Mouse (Mus musculus): Measurements from ENCODE around the gene Gpbp1. TPM values are rescaled to one million over a fixed set of nuclear protein-coding genes. Genes with fewer than 3 reads are reported as not detected.

The Gpbp1 gene
- polyA plus RNA-seq, 1 experiment from 2014 or later: 85.4 TPM

DNA sequence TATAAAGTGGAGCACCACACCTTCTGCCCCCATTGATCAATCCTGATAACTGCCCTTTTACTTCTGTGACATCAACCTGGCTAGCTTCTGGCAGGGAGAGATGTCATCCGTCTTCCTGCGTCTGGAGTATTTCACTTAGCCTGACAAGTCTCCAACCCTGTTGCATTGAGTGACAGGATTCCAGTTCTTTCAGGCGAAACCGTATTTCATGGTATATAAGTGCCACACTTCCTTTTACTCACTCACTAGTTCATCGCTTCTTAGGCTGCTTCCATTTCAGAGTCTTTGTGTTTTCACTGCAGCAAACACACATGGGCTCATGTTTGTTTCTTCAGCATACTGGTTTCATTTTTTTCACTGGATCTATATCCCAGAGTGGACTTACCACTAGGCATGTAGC lies 19.5 kb upstream of the Gpbp1 start:
- no peaks in the 10 kb centered on the region for H3K36me3 ChIP-seq

GRCm38 (mm10) chr13:111508645-111509044 lies 18.7 kb upstream of the Gpbp1 start:
- 0 out of 2 replicates have a peak, but pooled peaks cover 4% of the 10 kb centered on the region for H3K4me1 ChIP-seq
- H3K4me2 ChIP-seq: no peak overlapping the region
- 71% methylated on average over 6 of the region's 6 CpGs for WGBS
- ATAC-seq (ENCODE audit: borderline replicate concordance, extremely low read depth, low FRiP score, low TSS enrichment): no peak
- no peak overlapping the region for H3K4me3 ChIP-seq
- no peak overlapping the region for H3K27ac ChIP-seq
- no peaks in the 10 kb centered on the region for H3K9me3 ChIP-seq
- no peaks in the 10 kb centered on the region for H3K36me3 ChIP-seq
- H3K27me3 ChIP-seq: no peaks in the 10 kb centered on the region
- no peak overlapping the region for H3K9ac ChIP-seq

More for the DNA sequence above, 19.5 kb upstream of the Gpbp1 start:
- Histone ChIP-seq H3K4me3 (no peak overlapping the region), H3K9ac (no peak overlapping the region), H3K27me3 (no peaks in the 10 kb centered on the region), H3K9me3 (no peaks in the 10 kb centered on the region), H3K4me2 (no peak overlapping the region), H3K27ac (no peak overlapping the region), H3K4me1 (0 out of 2 replicates have a peak, but pooled peaks cover 4% of the 10 kb centered on the region)
- 26% methylated on average over 5 of the region's 5 CpGs for WGBS
- no peak for ATAC-seq (ENCODE audit: borderline replicate concordance, extremely low read depth, low FRiP score, low TSS enrichment)

DNA sequence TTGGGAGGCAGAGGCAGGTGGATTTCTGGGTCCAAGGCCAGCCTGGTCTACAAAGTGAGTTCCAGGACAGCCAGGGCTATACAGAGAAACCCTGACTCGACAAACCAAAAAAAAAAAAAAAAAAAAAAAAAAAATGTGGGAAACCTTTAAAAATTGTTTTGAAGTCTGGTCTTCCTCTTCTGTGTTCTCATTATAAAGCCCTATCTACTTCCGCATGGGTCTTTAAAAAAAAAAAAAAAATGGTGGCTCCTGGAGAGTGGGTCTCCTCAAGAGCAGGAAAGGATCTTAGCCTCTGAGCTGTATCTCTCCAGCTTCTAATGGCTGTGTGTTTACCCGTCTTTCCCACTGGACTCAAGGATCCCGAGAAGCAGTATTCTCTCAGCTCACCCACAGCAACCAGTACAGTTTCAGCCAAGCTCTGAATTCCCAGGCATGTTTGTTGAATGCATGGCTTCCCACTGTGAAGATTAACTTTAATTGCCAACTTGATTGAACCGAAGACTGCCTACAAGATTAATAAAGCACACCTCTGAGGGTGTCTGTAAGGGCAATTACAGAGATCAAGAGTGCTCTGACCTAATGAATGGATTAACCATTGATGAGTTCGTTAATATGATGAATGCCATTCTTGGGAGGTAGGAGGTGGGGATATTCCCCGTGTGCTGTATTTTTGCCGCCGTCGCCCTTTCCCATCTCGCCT lies 4.6 kb upstream of the Gpbp1 start:
- H3K4me1 ChIP-seq: peaks cover 7% of the 10 kb centered on the region
- H3K36me3 ChIP-seq: no peaks in the 10 kb centered on the region
- WGBS: 69% methylated on average over 11 of the region's 11 CpGs
- ATAC-seq (ENCODE audit: borderline replicate concordance, extremely low read depth, low FRiP score, low TSS enrichment): no peak
- H3K27ac ChIP-seq: no peak overlapping the region
- no peak overlapping the region for H3K4me2 ChIP-seq
- no peak overlapping the region for H3K9ac ChIP-seq
- peaks cover 26% of the 10 kb centered on the region for H3K27me3 ChIP-seq
- H3K9me3 ChIP-seq: no peaks in the 10 kb centered on the region
- H3K4me3 ChIP-seq: no peak overlapping the region

- no peak overlapping the region for H3K9ac ChIP-seq
- WGBS: 22% methylated on average over 13 of the region's 13 CpGs
These were observed 1.3 kb upstream of the Gpbp1 start for GRCm38 (mm10) chr13:111491046-111491756.

GRCm38 (mm10) chr13:111489502-111489801 lies 459 bp downstream of the Gpbp1 start:
- Histone ChIP-seq H3K4me3 (peak overlapping the region; percentile 95), H3K36me3 (no peaks in the 10 kb centered on the region), H3K4me2 (peak overlapping the region; percentile 76), H3K9ac (peak overlapping the region; percentile 97), H3K27ac (peak overlapping the region; percentile 99), H3K9me3 (no peaks in the 10 kb centered on the region), H3K27me3 (peaks cover 26% of the 10 kb centered on the region), H3K4me1 (peaks cover 18% of the 10 kb centered on the region)
- no peak for ATAC-seq (ENCODE audit: borderline replicate concordance, extremely low read depth, low FRiP score, low TSS enrichment)
- WGBS: 1% methylated on average over 12 of the region's 33 CpGs

More at GRCm38 (mm10) chr13:111491046-111491756, 1.3 kb upstream of the Gpbp1 start:
- Histone ChIP-seq H3K4me3 (peak overlapping the region; percentile 95), H3K36me3 (no peaks in the 10 kb centered on the region), H3K9me3 (no peaks in the 10 kb centered on the region), H3K4me1 (peaks cover 9% of the 10 kb centered on the region), H3K27ac (no peak overlapping the region), H3K4me2 (peak overlapping the region; percentile 87), H3K27me3 (peaks cover 26% of the 10 kb centered on the region)
- no peak for ATAC-seq (ENCODE audit: borderline replicate concordance, extremely low read depth, low FRiP score, low TSS enrichment)

DNA sequence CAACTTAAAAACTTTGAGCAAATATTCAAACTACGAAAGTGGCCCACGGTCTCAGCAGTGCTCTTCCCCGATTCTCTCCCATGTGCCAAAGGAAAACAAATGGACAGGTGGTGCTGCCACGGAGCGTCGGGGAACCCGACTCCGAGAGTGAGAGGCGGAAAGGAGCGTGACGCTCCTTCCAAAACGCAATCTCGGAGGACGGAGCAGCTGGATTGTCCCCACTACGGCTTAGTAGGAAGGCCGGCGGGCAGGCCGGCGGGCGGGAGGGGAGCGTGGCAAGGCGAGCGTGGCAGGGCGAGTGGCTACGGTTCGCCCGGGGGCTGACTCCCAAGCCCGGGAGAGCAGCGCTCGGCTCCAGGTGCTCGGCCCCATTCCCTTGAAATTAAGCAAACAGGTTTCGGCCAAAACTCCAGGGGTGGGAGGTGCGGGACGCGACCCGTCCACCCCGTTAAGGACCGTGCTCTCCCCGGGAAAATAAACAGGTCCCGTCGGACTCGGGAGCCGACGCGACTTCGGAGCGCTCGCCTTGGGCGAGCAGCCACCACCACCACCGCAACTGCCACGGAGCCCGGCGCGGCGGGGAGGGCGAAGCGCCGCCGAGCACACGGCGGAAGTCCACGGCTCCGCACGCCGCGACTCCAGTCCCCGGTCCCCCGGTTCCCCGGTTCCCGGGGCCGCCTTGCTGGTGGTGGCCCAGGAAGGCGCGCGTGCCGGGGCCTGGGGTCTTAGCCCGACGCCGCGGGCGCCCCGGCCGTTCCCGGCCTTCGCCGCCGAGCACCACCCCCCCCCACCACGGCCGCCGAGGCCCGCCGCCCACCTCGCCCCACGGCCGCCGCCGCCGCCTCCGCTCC lies 1.0 kb downstream of the Gpbp1 start:
- H3K9me3 ChIP-seq: no peaks in the 10 kb centered on the region
- H3K4me3 ChIP-seq: peak overlapping the region; percentile 95
- peaks cover 3% of the 10 kb centered on the region; the same call in 1 of the 2 replicates for H3K36me3 ChIP-seq
- H3K4me1 ChIP-seq: peaks cover 21% of the 10 kb centered on the region
- no peak for ATAC-seq (ENCODE audit: borderline replicate concordance, extremely low read depth, low FRiP score, low TSS enrichment)
- WGBS: under 1% methylated on average over 79 of the region's 98 CpGs
- peak overlapping the region; percentile 76 for H3K4me2 ChIP-seq
- H3K9ac ChIP-seq: peak overlapping the region; percentile 97
- peaks cover 26% of the 10 kb centered on the region for H3K27me3 ChIP-seq
- H3K27ac ChIP-seq: peak overlapping the region; percentile 99

DNA sequence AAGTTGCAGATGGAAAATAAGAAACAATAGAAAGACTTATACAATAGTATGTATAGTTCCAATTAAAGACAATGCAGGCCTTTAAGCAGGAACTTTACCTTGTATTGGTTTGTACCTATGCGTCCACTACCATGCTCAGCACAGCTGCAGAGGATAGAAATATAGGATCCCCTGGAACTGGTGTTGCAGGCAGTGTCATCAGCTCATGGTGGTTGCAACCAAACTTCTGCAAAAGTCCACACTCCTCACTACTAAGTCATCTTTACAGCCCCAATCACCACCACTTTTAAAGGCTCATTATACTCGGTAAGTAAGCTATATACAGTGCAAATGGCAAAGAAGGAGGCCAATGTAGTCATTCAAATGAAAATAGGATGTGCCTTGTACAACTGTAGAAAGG lies 12.2 kb downstream of the Gpbp1 start:
- peaks cover 9% of the 10 kb centered on the region for H3K36me3 ChIP-seq
- no peak overlapping the region for H3K4me2 ChIP-seq
- H3K9me3 ChIP-seq: no peaks in the 10 kb centered on the region
- no peak overlapping the region for H3K4me3 ChIP-seq
- H3K9ac ChIP-seq: no peak overlapping the region
- H3K27me3 ChIP-seq: no peaks in the 10 kb centered on the region
- no peak for ATAC-seq (ENCODE audit: borderline replicate concordance, extremely low read depth, low FRiP score, low TSS enrichment)
- H3K27ac ChIP-seq: no peak overlapping the region
- H3K4me1 ChIP-seq: peaks cover 21% of the 10 kb centered on the region; the same call in 1 of the 2 replicates
- 73% methylated on average over 2 of the region's 2 CpGs for WGBS

- H3K9ac ChIP-seq: no peak overlapping the region
- no peak overlapping the region for H3K4me2 ChIP-seq
- WGBS: 77% methylated on average over 3 of the region's 3 CpGs
- H3K4me1 ChIP-seq: peaks cover 9% of the 10 kb centered on the region; the same call in 1 of the 2 replicates
- peaks cover 13% of the 10 kb centered on the region for H3K36me3 ChIP-seq
- no peaks in the 10 kb centered on the region for H3K27me3 ChIP-seq
- H3K9me3 ChIP-seq: no peaks in the 10 kb centered on the region
- ATAC-seq (ENCODE audit: borderline replicate concordance, extremely low read depth, low FRiP score, low TSS enrichment): no peak
- H3K4me3 ChIP-seq: no peak overlapping the region
- H3K27ac ChIP-seq: no peak overlapping the region
These were observed 19.2 kb downstream of the Gpbp1 start for GRCm38 (mm10) chr13:111470562-111471237.

- Histone ChIP-seq H3K4me2 (no peak overlapping the region), H3K4me1 (no peaks in the 10 kb centered on the region), H3K4me3 (no peak overlapping the region), H3K36me3 (peaks cover 27% of the 10 kb centered on the region), H3K9ac (no peak overlapping the region), H3K9me3 (no peaks in the 10 kb centered on the region), H3K27ac (no peak overlapping the region), H3K27me3 (no peaks in the 10 kb centered on the region)
- WGBS: 87% methylated on average over 3 of the region's 3 CpGs
- ATAC-seq (ENCODE audit: borderline replicate concordance, extremely low read depth, low FRiP score, low TSS enrichment): no peak
These were observed 22.6 kb downstream of the Gpbp1 start for GRCm38 (mm10) chr13:111467350-111467749.

DNA sequence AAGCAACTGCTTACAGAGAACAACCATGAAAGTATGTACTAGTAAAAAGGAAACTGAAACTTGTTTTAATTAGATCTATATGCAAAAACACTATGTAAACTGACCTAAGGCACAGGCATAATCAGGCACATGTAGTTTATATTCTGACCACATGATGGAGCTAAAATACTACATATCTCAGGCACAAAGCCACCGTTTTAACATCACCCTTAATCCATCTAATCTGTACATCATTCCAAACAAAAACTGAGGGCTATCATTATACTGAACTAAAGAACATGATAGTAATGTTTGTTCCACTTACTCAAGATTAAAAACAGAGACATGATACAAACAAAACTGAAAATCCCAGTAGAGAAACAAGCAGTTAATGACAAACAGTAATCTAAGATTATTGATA lies 28.5 kb downstream of the Gpbp1 start:
- Histone ChIP-seq H3K27ac (no peak overlapping the region), H3K4me1 (no peaks in the 10 kb centered on the region), H3K9me3 (no peaks in the 10 kb centered on the region), H3K4me3 (no peak overlapping the region), H3K36me3 (peaks cover 20% of the 10 kb centered on the region), H3K9ac (no peak overlapping the region), H3K4me2 (no peak overlapping the region), H3K27me3 (no peaks in the 10 kb centered on the region)
- 2% methylated on average over 1 of the region's 1 CpGs for WGBS
- ATAC-seq (ENCODE audit: borderline replicate concordance, extremely low read depth, low FRiP score, low TSS enrichment): no peak

DNA sequence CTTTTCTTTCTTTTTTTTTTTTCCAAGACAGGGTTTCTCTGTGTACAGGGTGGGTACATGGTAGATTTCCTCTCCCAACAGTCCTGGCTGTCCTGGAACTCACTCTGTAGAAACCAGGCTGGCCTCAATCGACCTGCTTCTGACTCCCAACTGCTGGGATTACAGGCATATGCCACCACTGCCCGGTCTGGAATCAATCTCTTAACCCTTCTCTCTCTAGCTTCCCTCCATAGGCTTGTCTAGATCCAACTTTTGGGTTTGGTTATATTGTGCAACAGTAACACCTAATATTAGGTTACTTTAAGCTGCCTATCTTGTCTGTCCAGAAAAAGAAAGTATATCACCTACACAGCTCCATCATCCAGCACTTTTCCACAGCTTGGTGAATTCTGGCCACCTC lies 33.1 kb downstream of the Gpbp1 start:
- H3K36me3 ChIP-seq: peaks cover 12% of the 10 kb centered on the region
- H3K27ac ChIP-seq: no peak overlapping the region
- no peak overlapping the region for H3K4me2 ChIP-seq
- WGBS: 62% methylated on average over 2 of the region's 2 CpGs
- H3K4me3 ChIP-seq: no peak overlapping the region
- H3K9ac ChIP-seq: no peak overlapping the region
- no peaks in the 10 kb centered on the region for H3K9me3 ChIP-seq
- no peaks in the 10 kb centered on the region for H3K27me3 ChIP-seq
- ATAC-seq (ENCODE audit: borderline replicate concordance, extremely low read depth, low FRiP score, low TSS enrichment): no peak
- no peaks in the 10 kb centered on the region for H3K4me1 ChIP-seq
